Mouse (Mus musculus): ENCODE results near the gene Ovca2. TPM values are rescaled to one million over a fixed set of nuclear protein-coding genes. Genes with fewer than 3 reads are reported as not detected.

The Ovca2 gene
- polyA plus RNA-seq, 1 experiment = 20.8 TPM

DNA sequence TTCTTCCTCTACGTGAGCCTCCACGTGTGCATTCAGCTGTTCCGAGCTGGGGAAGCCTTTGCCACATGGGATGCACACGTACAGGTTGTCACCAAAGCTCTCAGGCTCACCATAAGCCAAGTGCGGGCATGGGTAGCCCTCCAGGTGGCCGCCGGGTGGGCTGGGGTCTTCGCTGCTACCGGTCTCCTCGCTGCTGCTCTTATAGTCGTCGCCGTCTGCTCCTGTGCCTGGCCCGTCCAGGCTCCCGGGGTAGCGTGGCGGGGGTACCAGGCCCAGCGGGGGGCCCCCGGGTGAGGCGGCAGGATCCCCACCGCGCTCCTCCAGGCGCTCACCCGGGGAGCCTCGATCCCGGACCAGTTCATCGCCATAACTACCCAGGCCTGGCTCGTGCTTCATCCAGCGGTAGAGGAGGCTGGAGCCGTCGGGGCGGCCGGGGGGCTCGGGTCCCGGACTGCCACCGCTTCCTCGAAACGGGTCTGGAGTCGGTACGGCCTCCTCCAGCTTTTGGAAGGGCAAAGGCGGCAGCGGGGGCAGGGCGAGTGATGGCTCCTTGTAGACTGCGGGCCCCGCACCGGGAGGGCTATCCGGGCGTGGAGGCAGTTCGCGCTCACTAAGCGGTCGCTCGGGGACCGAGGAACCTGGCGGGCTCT lies 12.3 kb downstream of the Ovca2 start:
- Histone ChIP-seq H3K4me1 (ENCODE audit: control insufficient read depth, insufficient read depth, low read length) (peaks cover 9% of the 10 kb centered on the region), H3K27ac (ENCODE audit: control insufficient read depth, insufficient read depth, low read depth, low read length, poor library complexity) (no peak overlapping the region), H3K4me3 (replicated peaks; ENCODE audit: control insufficient read depth, low read depth, low read length) (no peak overlapping the region)
- TF ChIP-seq POLR2A (IDR thresholded peaks at IDR 0.05; ENCODE audit: borderline replicate concordance, control insufficient read depth, low read depth, low read length) = no peak
- TF ChIP-seq CTCF (IDR thresholded peaks at IDR 0.05; ENCODE audit: control insufficient read depth, insufficient read depth, low read length) = no peak
- WGBS = 11% methylated on average over 55 of the region's 55 CpGs

DNA sequence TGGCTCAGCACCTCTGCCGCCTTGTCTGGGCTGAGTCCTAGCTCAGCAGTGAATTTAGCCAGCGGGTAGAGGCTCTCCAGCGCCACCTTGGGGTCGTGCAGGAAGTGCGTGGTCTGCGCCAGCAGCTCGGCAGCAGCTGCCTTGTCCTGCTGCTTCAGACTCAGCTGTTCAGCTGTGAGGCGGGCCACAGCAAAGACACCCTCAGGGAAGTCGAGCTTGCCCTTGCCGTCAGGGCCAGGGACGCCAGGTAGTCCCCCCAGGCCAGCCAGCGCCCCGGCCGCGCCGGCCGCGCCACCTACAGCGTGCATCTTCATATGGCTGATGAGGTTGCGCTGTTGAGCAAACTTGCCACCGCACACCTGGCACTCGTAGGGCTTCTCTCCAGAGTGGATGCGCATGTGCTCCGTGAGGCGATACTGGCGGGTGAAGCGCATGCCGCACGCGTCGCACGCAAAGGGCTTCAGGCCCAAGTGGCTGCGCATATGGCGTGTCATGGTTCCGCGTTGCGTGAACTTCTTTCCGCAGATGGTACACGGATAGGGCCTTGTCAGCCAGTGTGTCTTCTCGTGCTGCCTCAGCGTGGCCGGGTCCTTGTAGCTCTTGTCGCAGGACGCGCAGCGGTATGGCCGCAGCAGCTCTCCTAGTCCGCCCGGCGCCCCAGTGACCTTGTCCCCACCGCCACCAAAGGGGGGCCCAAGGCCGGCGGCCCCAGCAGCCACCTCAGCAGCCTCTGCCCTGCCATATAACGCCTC lies 13.0 kb downstream of the Ovca2 start:
- H3K27ac ChIP-seq (ENCODE audit: control insufficient read depth, insufficient read depth, low read depth, low read length, poor library complexity) = peak overlapping the region; percentile 29; the same call in 1 of the 2 replicates
- H3K4me1 ChIP-seq (ENCODE audit: control insufficient read depth, insufficient read depth, low read length) = peaks cover 9% of the 10 kb centered on the region
- 9% methylated on average over 54 of the region's 54 CpGs for WGBS
- H3K4me3 ChIP-seq (replicated peaks; ENCODE audit: control insufficient read depth, low read depth, low read length) = peak overlapping the region; percentile 48
- TF ChIP-seq POLR2A (IDR thresholded peaks at IDR 0.05; ENCODE audit: borderline replicate concordance, control insufficient read depth, low read depth, low read length) (peak; percentile 46; the same call in 1 of the 2 replicates), CTCF (IDR thresholded peaks at IDR 0.05; ENCODE audit: control insufficient read depth, insufficient read depth, low read length) (peak; percentile 93)

DNA sequence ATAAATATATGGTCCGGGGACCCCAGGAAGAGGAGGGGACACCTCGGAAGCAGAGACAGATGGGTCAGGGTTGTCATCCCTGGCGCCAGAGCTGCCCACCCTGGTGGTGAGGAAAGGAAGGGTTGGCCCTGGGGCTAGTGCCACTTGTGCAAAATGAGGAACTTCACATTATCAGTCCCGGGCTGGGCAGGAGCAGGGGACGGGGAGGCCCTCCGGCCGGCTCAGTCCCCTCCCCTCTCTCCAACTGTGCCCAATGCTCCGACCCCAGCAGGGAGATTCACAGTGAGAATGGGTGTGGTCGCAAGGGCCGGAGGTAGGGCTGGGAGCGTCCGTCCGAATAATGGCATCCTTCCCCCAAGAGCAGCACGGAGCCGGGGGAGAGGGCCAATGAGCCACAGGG lies 13.9 kb downstream of the Ovca2 start:
- Histone ChIP-seq H3K4me3 (replicated peaks; ENCODE audit: control insufficient read depth, low read depth, low read length) (peak overlapping the region; percentile 55), H3K4me1 (ENCODE audit: control insufficient read depth, insufficient read depth, low read length) (peaks cover 8% of the 10 kb centered on the region), H3K27ac (ENCODE audit: control insufficient read depth, insufficient read depth, low read depth, low read length, poor library complexity) (peak overlapping the region; percentile 45; the same call in 1 of the 2 replicates)
- WGBS = 6% methylated on average over 15 of the region's 15 CpGs
- peak; percentile 12; the same call in 1 of the 2 replicates for TF ChIP-seq CTCF (IDR thresholded peaks at IDR 0.05; ENCODE audit: control insufficient read depth, insufficient read depth, low read length)
- TF ChIP-seq POLR2A (IDR thresholded peaks at IDR 0.05; ENCODE audit: borderline replicate concordance, control insufficient read depth, low read depth, low read length) = peak; percentile 11; the same call in 1 of the 2 replicates

DNA sequence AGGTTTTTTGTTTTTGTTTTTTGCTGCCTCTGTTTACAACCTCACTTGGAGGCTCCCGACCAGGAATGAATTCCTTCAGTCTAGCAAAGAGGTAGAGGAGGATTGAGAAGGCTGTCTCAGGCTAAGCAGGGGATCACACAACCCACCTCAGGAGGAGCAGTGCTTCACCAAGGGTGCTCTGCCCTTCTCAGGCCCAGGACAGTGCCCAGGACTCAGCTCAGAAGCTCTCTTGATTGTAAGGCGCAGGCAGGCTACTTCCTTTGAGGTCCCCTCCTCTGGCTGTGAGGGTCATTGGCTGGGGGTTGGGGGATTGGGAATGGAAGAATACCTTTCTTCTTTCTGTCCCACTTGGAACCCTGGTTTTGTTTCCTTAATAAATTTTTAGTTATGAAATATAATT lies 14.6 kb downstream of the Ovca2 start:
- Histone ChIP-seq H3K4me3 (replicated peaks; ENCODE audit: control insufficient read depth, low read depth, low read length) (no peak overlapping the region), H3K27ac (ENCODE audit: control insufficient read depth, insufficient read depth, low read depth, low read length, poor library complexity) (no peak overlapping the region), H3K4me1 (ENCODE audit: control insufficient read depth, insufficient read depth, low read length) (peaks cover 8% of the 10 kb centered on the region)
- WGBS = 93% methylated on average over 2 of the region's 2 CpGs
- TF ChIP-seq POLR2A (IDR thresholded peaks at IDR 0.05; ENCODE audit: borderline replicate concordance, control insufficient read depth, low read depth, low read length) (no peak), CTCF (IDR thresholded peaks at IDR 0.05; ENCODE audit: control insufficient read depth, insufficient read depth, low read length) (no peak)

DNA sequence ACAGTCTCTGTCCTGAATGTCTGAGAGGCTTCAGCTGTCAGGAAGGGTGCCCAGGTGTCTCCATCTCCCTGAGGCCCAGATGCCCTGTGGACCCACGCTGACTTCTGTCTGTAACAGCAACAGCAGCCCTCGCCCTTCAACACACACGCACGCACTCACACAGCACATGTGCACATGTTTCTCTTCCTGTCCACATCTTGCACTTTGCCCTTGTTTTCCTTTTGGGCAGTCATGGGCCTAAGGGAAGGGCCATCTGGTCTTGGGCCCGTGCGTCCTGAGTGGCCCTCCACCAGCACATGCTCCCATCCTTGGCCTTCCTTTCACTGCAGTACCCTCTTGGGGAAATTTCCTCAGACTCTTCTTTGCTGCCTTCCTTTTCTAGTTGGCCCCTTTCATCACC lies 15.3 kb downstream of the Ovca2 start:
- 70% methylated on average over 6 of the region's 6 CpGs for WGBS
- no peak for TF ChIP-seq POLR2A (IDR thresholded peaks at IDR 0.05; ENCODE audit: borderline replicate concordance, control insufficient read depth, low read depth, low read length)
- TF ChIP-seq CTCF (IDR thresholded peaks at IDR 0.05; ENCODE audit: control insufficient read depth, insufficient read depth, low read length) = no peak
- Histone ChIP-seq H3K27ac (ENCODE audit: control insufficient read depth, insufficient read depth, low read depth, low read length, poor library complexity) (peak overlapping the region; percentile 40), H3K4me1 (ENCODE audit: control insufficient read depth, insufficient read depth, low read length) (peaks cover 8% of the 10 kb centered on the region), H3K4me3 (replicated peaks; ENCODE audit: control insufficient read depth, low read depth, low read length) (no peak overlapping the region)

DNA sequence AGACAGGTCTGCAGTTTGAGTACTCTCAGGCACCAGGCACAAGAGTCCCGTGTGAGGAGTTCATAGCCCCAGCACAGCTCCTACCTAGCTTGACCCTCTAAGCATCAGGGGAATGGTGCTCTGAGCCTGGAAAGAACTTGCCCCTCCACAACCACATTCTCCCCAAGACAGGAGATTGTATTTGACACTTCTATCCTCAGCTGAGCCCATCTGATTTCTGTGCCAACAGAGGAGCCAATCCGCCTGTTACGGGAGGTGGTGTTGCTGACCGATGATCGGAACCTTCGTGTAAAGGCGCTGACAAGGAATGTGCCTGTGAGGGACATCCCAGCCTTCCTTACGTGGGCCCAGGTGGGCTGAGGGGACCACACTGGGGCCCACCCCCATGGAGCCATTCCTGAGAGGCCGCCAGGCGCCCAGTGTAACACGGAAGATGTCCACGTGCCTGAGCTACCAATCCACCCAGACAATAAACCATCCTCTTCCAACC lies 16.0 kb downstream of the Ovca2 start:
- WGBS = 95% methylated on average over 12 of the region's 12 CpGs
- Histone ChIP-seq H3K27ac (ENCODE audit: control insufficient read depth, insufficient read depth, low read depth, low read length, poor library complexity) (peak overlapping the region; percentile 40; the same call in 1 of the 2 replicates), H3K4me3 (replicated peaks; ENCODE audit: control insufficient read depth, low read depth, low read length) (no peak overlapping the region), H3K4me1 (ENCODE audit: control insufficient read depth, insufficient read depth, low read length) (peaks cover 8% of the 10 kb centered on the region)
- TF ChIP-seq CTCF (IDR thresholded peaks at IDR 0.05; ENCODE audit: control insufficient read depth, insufficient read depth, low read length) (no peak), POLR2A (IDR thresholded peaks at IDR 0.05; ENCODE audit: borderline replicate concordance, control insufficient read depth, low read depth, low read length) (no peak)

DNA sequence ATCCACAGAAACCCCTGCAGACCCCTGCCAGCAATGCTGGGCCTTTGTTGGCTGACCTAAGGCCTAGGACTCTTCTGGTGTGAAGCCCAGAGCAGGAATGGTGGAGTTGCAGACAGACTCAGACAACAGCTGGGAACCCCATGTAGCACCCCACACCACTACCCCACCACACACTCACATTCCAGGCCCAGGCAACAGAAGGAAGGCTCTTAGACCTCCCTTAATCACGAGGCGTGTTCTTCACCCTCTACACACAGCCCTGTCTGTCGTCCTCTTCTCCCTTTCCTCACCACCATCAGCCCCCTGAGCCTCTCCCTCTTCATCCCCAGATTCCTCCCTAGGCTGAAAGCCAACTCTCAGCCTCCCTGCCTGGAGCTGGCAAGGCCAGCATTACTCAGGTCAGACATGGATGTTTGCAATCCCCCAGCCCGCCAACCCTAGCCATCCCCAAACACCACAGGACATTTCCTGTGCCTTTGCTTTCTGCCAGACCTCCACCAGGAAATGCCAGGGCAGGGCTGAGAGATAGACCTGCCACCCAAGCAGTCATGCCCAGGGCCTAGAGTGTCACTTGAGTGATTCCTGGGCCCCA lies 17.1 kb downstream of the Ovca2 start:
- 86% methylated on average over 4 of the region's 4 CpGs for WGBS
- Histone ChIP-seq H3K4me3 (replicated peaks; ENCODE audit: control insufficient read depth, low read depth, low read length) (no peak overlapping the region), H3K4me1 (ENCODE audit: control insufficient read depth, insufficient read depth, low read length) (peaks cover 6% of the 10 kb centered on the region), H3K27ac (ENCODE audit: control insufficient read depth, insufficient read depth, low read depth, low read length, poor library complexity) (no peak overlapping the region)
- TF ChIP-seq CTCF (IDR thresholded peaks at IDR 0.05; ENCODE audit: control insufficient read depth, insufficient read depth, low read length) = no peak

DNA sequence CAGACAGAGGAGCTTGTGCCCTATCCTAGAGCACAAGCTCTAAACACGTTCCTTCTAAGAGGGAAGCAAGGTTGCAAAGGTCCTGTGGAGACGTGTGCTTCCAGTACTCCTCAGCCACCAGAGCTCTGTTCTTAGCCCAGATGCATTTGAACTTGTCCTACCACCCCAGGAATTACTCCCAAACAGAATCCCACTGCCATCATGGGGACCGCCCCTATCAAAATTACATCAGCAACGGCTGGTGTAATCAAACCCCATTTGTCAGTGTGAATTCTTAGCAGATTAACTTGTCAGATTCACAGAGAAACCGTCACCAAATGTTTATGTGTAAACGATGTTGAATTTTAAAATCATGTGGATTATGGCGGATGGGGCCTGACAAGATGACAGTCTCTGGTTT lies 17.7 kb downstream of the Ovca2 start:
- Histone ChIP-seq H3K27ac (ENCODE audit: control insufficient read depth, insufficient read depth, low read depth, low read length, poor library complexity) (no peak overlapping the region), H3K4me1 (ENCODE audit: control insufficient read depth, insufficient read depth, low read length) (peaks cover 6% of the 10 kb centered on the region)
- WGBS = 86% methylated on average over 7 of the region's 7 CpGs

More for the DNA sequence above, 17.7 kb downstream of the Ovca2 start:
- H3K4me3 ChIP-seq (replicated peaks; ENCODE audit: control insufficient read depth, low read depth, low read length) = no peak overlapping the region
- TF ChIP-seq POLR2A (IDR thresholded peaks at IDR 0.05; ENCODE audit: borderline replicate concordance, control insufficient read depth, low read depth, low read length) (no peak), CTCF (IDR thresholded peaks at IDR 0.05; ENCODE audit: control insufficient read depth, insufficient read depth, low read length) (no peak)
